29 mouse cellular contexts compared by ENCODE assay signal in the genomic region with DNA sequence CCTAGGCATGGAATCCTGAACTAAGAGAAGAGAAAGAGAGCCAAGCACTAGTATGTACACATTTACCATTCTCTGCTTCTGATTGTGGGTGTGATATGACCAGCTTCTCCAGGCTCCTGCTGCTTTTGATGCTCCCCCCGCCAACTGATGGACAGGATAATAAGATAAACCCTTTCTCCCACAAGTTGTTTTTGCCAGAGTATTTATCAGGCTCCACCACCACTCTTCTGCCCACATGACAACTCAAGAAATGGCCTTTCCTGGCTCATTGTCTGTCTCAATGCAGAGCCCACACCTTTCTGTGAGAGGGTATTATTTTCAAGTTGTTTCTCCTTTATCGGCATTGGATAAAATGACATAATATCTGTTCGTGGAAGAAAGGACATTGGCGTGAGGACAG. TPM values are rescaled to one million over a fixed set of nuclear protein-coding genes. Genes with fewer than 3 reads are reported as not detected.
"Had no signal": no experiment of that assay in that cellular context is flagged by ENCODE, and none has a peak within 500 bp of the region (broad histone marks: within the 10 kb centered on the region; RNA-seq: fewer than 3 reads in every experiment).

No protein-coding gene starts in this region.

- H3K27ac ChIP-seq: kidney, embryonic 15.5 days; limb, embryonic 10.5 days; limb, embryonic 13.5 days; liver, embryonic 12.5 days; liver, embryonic 15.5 days; stomach, postnatal 0 days had no signal

- H3K9ac ChIP-seq: kidney, embryonic 15.5 days; limb, embryonic 13.5 days; liver, embryonic 12.5 days; liver, embryonic 15.5 days had no signal

- H3K4me3 ChIP-seq: kidney, embryonic 15.5 days; limb, embryonic 10.5 days; limb, embryonic 13.5 days; liver, embryonic 12.5 days; liver, embryonic 15.5 days; megakaryocyte, embryonic 14.5 days had no signal

- ATAC-seq: inflammation-experienced regulatory T-cells, adult 6 months; liver, embryonic 12.5 days had no signal

- H3K9me3 ChIP-seq: kidney, embryonic 15.5 days; limb, embryonic 10.5 days; limb, embryonic 13.5 days; liver, embryonic 12.5 days; liver, embryonic 15.5 days had no signal

- H3K4me2 ChIP-seq: kidney, embryonic 15.5 days; limb, embryonic 13.5 days; liver, embryonic 12.5 days; liver, embryonic 15.5 days; midbrain, embryonic 11.5 days had no signal

- DNase-seq: kidney, adult 2 months; liver; lung, adult 18-20 months; lung, postnatal 14 days; lung, postnatal 4 days; midbrain, embryonic 14.5 days; right cerebral cortex, postnatal 14 days; right cerebral cortex, postnatal 4 days; thymus, adult 2 months; thymus, postnatal 14 days; thymus, postnatal 4 days had no signal

- H3K27me3 ChIP-seq: kidney, embryonic 15.5 days; limb, embryonic 13.5 days; liver, embryonic 12.5 days; liver, embryonic 15.5 days had no signal

RNA-seq across cellular contexts. Expression of gene Aoc1, which starts 39.2 kb away (rescaled TPM):
- total RNA-seq: layer of hippocampus, adult 18-20 months; layer of hippocampus, postnatal 14 days; left cerebral cortex, adult 8-10 months; left cerebral cortex, postnatal 14 days; midbrain, postnatal 0 days had no signal
- polyA plus RNA-seq: inflammation-experienced regulatory T-cells, adult 6 months; limb, embryonic 10.5 days; limb, embryonic 13.5 days; liver, embryonic 12.5 days; liver, embryonic 15.5 days; lung, embryonic 16.5 days; midbrain, embryonic 11.5 days; midbrain, embryonic 14.5 days; neural tube, embryonic 11.5 days; neural tube, embryonic 14.5 days; stomach, embryonic 14.5 days; stomach, postnatal 0 days had no signal
